In genomic region chr5:50032332-50032731, GRCm38 (mm10) we compare ENCODE assay signal across 9 mouse cellular contexts. TPM values are rescaled to one million over a fixed set of nuclear protein-coding genes. Genes with fewer than 3 reads are reported as not detected.
A peak's percentile ranks its signal among the peaks of the same experiment; 100 is the strongest.
DNase-seq lines count a peak whose midpoint lies in the region; ATAC-seq and TF ChIP-seq lines count a peak whose summit lies in the region.
"Had no signal": no experiment of that assay in that cellular context is flagged by ENCODE, and none has a peak within 500 bp of the region (broad histone marks: within the 10 kb centered on the region; RNA-seq: fewer than 3 reads in every experiment).

No protein-coding gene starts in this region.

- no peak for TF ChIP-seq POLR2A in brain, embryonic 14.5 days (IDR thresholded peaks at IDR 0.05; ENCODE audit: borderline replicate concordance, extremely low read depth, insufficient read depth, insufficient read length, poor library complexity, severe bottlenecking)

- no peak for DNase-seq in layer of hippocampus, adult 2 months (ENCODE audit: low spot score in 2 of 2)
- no peak for DNase-seq in layer of hippocampus, postnatal 25 days (ENCODE audit: extremely low spot score in 1 of 2, low spot score in 1 of 2)
- peak; percentile 34 for DNase-seq in MN1 (ENCODE audit: low spot score)
- DNase-seq in brain, embryonic 14.5 days (ENCODE audit: low read depth), result no peak
- no peak for DNase-seq in testis, postnatal 14 days (ENCODE audit: low spot score)
- no peak for DNase-seq in right cerebral cortex, postnatal 4 days
- DNase-seq: spleen, adult 18-20 months had no signal

- peak; percentile 33; the same call in 1 of the 2 replicates for ATAC-seq in limb, embryonic 13.5 days (ENCODE audit: low FRiP score, low read depth)
- ATAC-seq: activated CD4-positive, CD25-positive, alpha-beta regulatory T cell, adult 4 months had no signal

- H3K27me3 ChIP-seq in limb, embryonic 13.5 days, result no peaks in the 10 kb centered on the region

- H3K9me3 ChIP-seq in limb, embryonic 13.5 days, result no peaks in the 10 kb centered on the region

- no peak overlapping the region for H3K9ac ChIP-seq in limb, embryonic 13.5 days

- 42% methylated on average over 5 of the region's 5 CpGs for WGBS in limb, embryonic 13.5 days

- no peak overlapping the region for H3K4me2 ChIP-seq in limb, embryonic 13.5 days (replicated peaks)

- peak; percentile 87 for TF ChIP-seq CTCF in layer of hippocampus, adult 2 months (conservative IDR thresholded peaks at IDR 0.05)
- TF ChIP-seq CTCF in brain, embryonic 14.5 days (IDR thresholded peaks at IDR 0.05; ENCODE audit: borderline replicate concordance, extremely low read depth, insufficient read depth, insufficient read length), result peak; percentile 51

- H3K36me3 ChIP-seq in limb, embryonic 13.5 days, result no peaks in the 10 kb centered on the region

- no peak overlapping the region for H3K4me3 ChIP-seq in layer of hippocampus, adult 2 months
- no peak overlapping the region for H3K4me3 ChIP-seq in limb, embryonic 13.5 days

- no peak overlapping the region for H3K27ac ChIP-seq in layer of hippocampus, adult 2 months
- H3K27ac ChIP-seq in limb, embryonic 13.5 days, result no peak overlapping the region

- H3K4me1 ChIP-seq in limb, embryonic 13.5 days, result peaks cover 68% of the 10 kb centered on the region

RNA-seq across cellular contexts. Expression of gene Adgra3, which starts 26.5 kb away (rescaled TPM):
- 10 to 100 TPM; 14.5 to 21.6 TPM for total RNA-seq in layer of hippocampus, adult 2 months (2021)
- 10 to 100 TPM; 17.6 to 27.0 TPM for total RNA-seq in layer of hippocampus, postnatal 25 days (2021)
- polyA plus RNA-seq in brain, embryonic 14.5 days (2012; rRNA removed), result 46.8 and 49.5 TPM in 2 replicates
- 44.1 and 46.0 TPM in 2 replicates for polyA plus RNA-seq in limb, embryonic 13.5 days (2015; fragmentation: Nextera tagmentation; extraction: Ambion mirVana)
